Mouse (Mus musculus) heart, embryonic 14.5 days (tissue): ENCODE data around the gene Adk. TPM values are rescaled to one million over a fixed set of nuclear protein-coding genes. Genes with fewer than 3 reads are reported as not detected.
A peak's percentile ranks its signal among the peaks of the same experiment; 100 is the strongest.

Source experiments
- ATAC-seq: fragments of 200-750 bp; cut with Nextera tagmentation; 2 replicates; pipeline ENCODE4 v1.8.0; 2017; ENCODE audit warnings: low read depth, moderate TSS enrichment; ENCODE audit not compliant: insufficient number of reproducible peaks, insufficient read depth, low FRiP score
- H3K27ac ChIP-seq, 2 experiments: fragments of 200-500 bp in 1 of 2; fragments of 300-500 bp in 1 of 2; sonication (generic) in 1 of 2; replicated peaks in 1 of 2; 2 replicates each; pipeline ENCODE4 v1.5.1; 2012 to 2014; ENCODE audit warnings: low read depth in 2 of 2, low read length in 2 of 2, control low read depth in 1 of 2, mild to moderate bottlenecking in 1 of 2, mixed read lengths in 1 of 2; ENCODE audit not compliant: control insufficient read depth in 1 of 2, insufficient read depth in 1 of 2
- H3K27me3 ChIP-seq: fragments of 300-500 bp; sonication (generic); 2 replicates; pipeline ENCODE4 v1.6.1; 2014; ENCODE audit warnings: mild to moderate bottlenecking, low read length, control low read depth; ENCODE audit not compliant: control insufficient read depth, insufficient read depth
- H3K36me3 ChIP-seq: fragments of 300-500 bp; sonication (generic); 2 replicates; pipeline ENCODE4 v1.6.1; 2014; ENCODE audit warnings: mild to moderate bottlenecking, control low read depth, low read length, mixed read lengths; ENCODE audit not compliant: control insufficient read depth, insufficient read depth
- H3K4me1 ChIP-seq, 2 experiments: fragments of 200-500 bp in 1 of 2; fragments of 300-500 bp in 1 of 2; sonication (generic) in 1 of 2; 2 replicates each; pipeline ENCODE4 v1.6.1; 2012 to 2014; ENCODE audit warnings: low read length in 2 of 2, control low read depth in 1 of 2, mixed read lengths in 1 of 2; ENCODE audit not compliant: control insufficient read depth in 2 of 2, insufficient read depth in 2 of 2
- H3K4me2 ChIP-seq: fragments of 300-500 bp; sonication (generic); 2 replicates; pipeline ENCODE4 v1.6.1; 2014; ENCODE audit warnings: mild to moderate bottlenecking, low read length
- H3K4me3 ChIP-seq, 2 experiments: fragments of 200-500 bp in 1 of 2; fragments of 300-500 bp in 1 of 2; sonication (generic) in 1 of 2; 2 replicates each; pipeline ENCODE4 v1.5.1; 2012 to 2014; ENCODE audit warnings: low read length in 2 of 2, mild to moderate bottlenecking in 2 of 2, control low read depth in 1 of 2, low read depth in 1 of 2, moderate library complexity in 1 of 2; ENCODE audit not compliant: control insufficient read depth in 1 of 2, insufficient read depth in 1 of 2
- H3K9ac ChIP-seq: fragments of 300-500 bp; sonication (generic); 2 replicates; pipeline ENCODE4 v1.6.1; 2014; ENCODE audit warnings: mild to moderate bottlenecking, low read length
- H3K9me3 ChIP-seq: fragments of 300-500 bp; sonication (generic); 2 replicates; pipeline ENCODE4 v1.6.1; 2016; ENCODE audit warnings: low read length, control low read depth; ENCODE audit not compliant: control insufficient read depth
- WGBS: fragments of 180-500 bp; shearing (Covaris S2); extraction: QIAGEN DNeasy Blood & Tissue Kit; methylation state at CpG from one replicate; pipeline ENCODE4 v1.1.7; 2014; 5-methylcytosine and 5-hydroxymethylcytosine counted together
- polyA plus RNA-seq: library from polyadenylated mRNA; unstranded; fragments of >200 nt; fragmentation: Nextera tagmentation; extraction: Ambion mirVana; gene quantifications from 2 replicates; pipeline ENCODE4 v1.2.1, GENCODE M21; 2014

Adk gene
- polyA plus RNA-seq, 1 experiment from 2014 or later = 250 TPM

GRCm38 (mm10) chr14:21253321-21253992 is 201.1 kb downstream of the Adk start:
- no peaks in the 10 kb centered on the region for H3K9me3 ChIP-seq
- no peak overlapping the region for H3K9ac ChIP-seq
- no peak overlapping the region for H3K4me2 ChIP-seq
- H3K27me3 ChIP-seq = no peaks in the 10 kb centered on the region
- H3K4me1 ChIP-seq = peaks cover 2 to 20% of the 10 kb centered on the region in 2 experiments
- ATAC-seq = no peak
- 48% methylated on average over 5 of the region's 5 CpGs for WGBS
- H3K4me3 ChIP-seq = no peak overlapping the region
- H3K36me3 ChIP-seq = no peaks in the 10 kb centered on the region
- peak overlapping the region in 1 of 2 experiments; percentile 21; a peak in 2 of 4 replicates for H3K27ac ChIP-seq

GRCm38 (mm10) chr14:21253993-21254339 is 201.6 kb downstream of the Adk start:
- Histone ChIP-seq H3K36me3 (no peaks in the 10 kb centered on the region), H3K4me2 (no peak overlapping the region), H3K9me3 (no peaks in the 10 kb centered on the region), H3K4me3 (no peak overlapping the region), H3K4me1 (peaks cover 2 to 20% of the 10 kb centered on the region in 2 experiments), H3K27ac (no peak overlapping the region), H3K9ac (no peak overlapping the region), H3K27me3 (no peaks in the 10 kb centered on the region)
- WGBS = 79% methylated on average over 2 of the region's 2 CpGs
- no peak for ATAC-seq

- H3K27ac ChIP-seq = no peak overlapping the region
- H3K4me3 ChIP-seq = no peak overlapping the region
- no peaks in the 10 kb centered on the region for H3K27me3 ChIP-seq
- H3K4me2 ChIP-seq = no peak overlapping the region
- no peak overlapping the region for H3K9ac ChIP-seq
- ATAC-seq = no peak
- no peaks in the 10 kb centered on the region for H3K9me3 ChIP-seq
- 87% methylated on average over 8 of the region's 8 CpGs for WGBS
- H3K36me3 ChIP-seq = no peaks in the 10 kb centered on the region
- H3K4me1 ChIP-seq = peaks cover 0 to 6% of the 10 kb centered on the region in 2 experiments; a peak in 2 of 4 replicates
Measured at GRCm38 (mm10) chr14:21268229-21268628, 215.9 kb downstream of the Adk start.

GRCm38 (mm10) chr14:21271472-21271871 is 219.1 kb downstream of the Adk start:
- no peaks in the 10 kb centered on the region for H3K36me3 ChIP-seq
- no peak overlapping the region for H3K4me2 ChIP-seq
- no peak overlapping the region for H3K4me3 ChIP-seq
- no peaks in the 10 kb centered on the region for H3K9me3 ChIP-seq
- H3K4me1 ChIP-seq = peaks cover 0 to 21% of the 10 kb centered on the region in 2 experiments; a peak in 2 of 4 replicates
- no peak for ATAC-seq
- no peak overlapping the region for H3K9ac ChIP-seq
- H3K27ac ChIP-seq = no peak overlapping the region
- H3K27me3 ChIP-seq = no peaks in the 10 kb centered on the region
- WGBS = 82% methylated on average over 4 of the region's 4 CpGs

- no peak overlapping the region for H3K9ac ChIP-seq
- H3K27ac ChIP-seq = no peak overlapping the region
- H3K36me3 ChIP-seq = no peaks in the 10 kb centered on the region
- H3K4me2 ChIP-seq = no peak overlapping the region
- 43% methylated on average over 1 of the region's 1 CpGs for WGBS
- ATAC-seq = no peak
- H3K27me3 ChIP-seq = no peaks in the 10 kb centered on the region
- H3K4me1 ChIP-seq = peaks cover 0 to 21% of the 10 kb centered on the region in 2 experiments; a peak in 2 of 4 replicates
- no peak overlapping the region for H3K4me3 ChIP-seq
- no peaks in the 10 kb centered on the region for H3K9me3 ChIP-seq
Measured at GRCm38 (mm10) chr14:21275786-21276185, 223.4 kb downstream of the Adk start.

GRCm38 (mm10) chr14:21278290-21278689 is 225.9 kb downstream of the Adk start:
- H3K4me2 ChIP-seq = no peak overlapping the region
- ATAC-seq = no peak
- H3K4me1 ChIP-seq = peaks cover 0 to 18% of the 10 kb centered on the region in 2 experiments; a peak in 2 of 4 replicates
- no peak overlapping the region for H3K9ac ChIP-seq
- H3K4me3 ChIP-seq = no peak overlapping the region
- H3K27me3 ChIP-seq = no peaks in the 10 kb centered on the region
- H3K27ac ChIP-seq = no peak overlapping the region
- 0 out of 2 replicates have a peak, but pooled peaks cover 6% of the 10 kb centered on the region for H3K36me3 ChIP-seq
- 92% methylated on average over 2 of the region's 2 CpGs for WGBS
- no peaks in the 10 kb centered on the region for H3K9me3 ChIP-seq

GRCm38 (mm10) chr14:21278907-21279535 is 226.6 kb downstream of the Adk start:
- Histone ChIP-seq H3K4me3 (no peak overlapping the region), H3K27me3 (no peaks in the 10 kb centered on the region), H3K4me1 (peaks cover 0 to 18% of the 10 kb centered on the region in 2 experiments; a peak in 2 of 4 replicates), H3K36me3 (0 out of 2 replicates have a peak, but pooled peaks cover 6% of the 10 kb centered on the region), H3K27ac (no peak overlapping the region), H3K9ac (no peak overlapping the region), H3K9me3 (no peaks in the 10 kb centered on the region), H3K4me2 (no peak overlapping the region)
- no peak for ATAC-seq
- 63% methylated on average over 6 of the region's 6 CpGs for WGBS
